Mouse (Mus musculus) spleen, adult 2 months (tissue): ENCODE data around the gene Olfr1197. TPM values are rescaled to one million over a fixed set of nuclear protein-coding genes. Genes with fewer than 3 reads are reported as not detected.

Source experiments
- DNase-seq, 2 experiments: peaks; one replicate each; pipeline versions ENCODE4 v3.0.0 to v3.0.0-alpha.2; 2012 to 2021; ENCODE audit warnings: low spot score in 2 of 2, low read depth in 1 of 2
- H3K27ac ChIP-seq: fragments of 200-500 bp; 2 replicates; pipeline ENCODE4 v1.5.1; 2012; ENCODE audit warnings: low read length, inconsistent platforms; ENCODE audit not compliant: insufficient read depth
- H3K27me3 ChIP-seq: fragments of 200-500 bp; 2 replicates; pipeline ENCODE4 v1.6.1; 2012; ENCODE audit warnings: mild to moderate bottlenecking, moderate library complexity, low read length, inconsistent platforms; ENCODE audit not compliant: control insufficient read depth, insufficient read depth
- H3K36me3 ChIP-seq: fragments of 200-500 bp; 2 replicates; pipeline ENCODE4 v1.6.1; 2012; ENCODE audit warnings: mild to moderate bottlenecking, low read length, inconsistent platforms; ENCODE audit not compliant: control insufficient read depth, insufficient read depth
- H3K4me1 ChIP-seq: fragments of 200-500 bp; 2 replicates; pipeline ENCODE4 v1.6.1; 2011; ENCODE audit warnings: inconsistent platforms; ENCODE audit not compliant: control insufficient read depth, insufficient read depth, insufficient read length
- H3K4me3 ChIP-seq: fragments of 200-500 bp; 2 replicates; pipeline ENCODE4 v1.5.1; 2011; ENCODE audit warnings: mild to moderate bottlenecking, inconsistent platforms; ENCODE audit not compliant: insufficient read depth, insufficient read length; ENCODE audit errors: extremely low read depth
- CTCF ChIP-seq: fragments of 200-500 bp; IDR thresholded peaks from 2 replicates; pipeline ENCODE4 v1.5.1; 2011; ENCODE audit warnings: mild to moderate bottlenecking, inconsistent platforms; ENCODE audit not compliant: insufficient read depth, insufficient read length, insufficient replicate concordance; ENCODE audit errors: extremely low read depth
- POLR2A ChIP-seq: fragments of 200-500 bp; IDR thresholded peaks from 2 replicates; pipeline ENCODE4 v1.6.1; 2011; ENCODE audit warnings: low read depth, low read length, inconsistent platforms
- WGBS: fragments of 180-500 bp; shearing (Covaris S2); methylation state at CpG from one replicate; pipeline ENCODE4 v1.1.7; 2018; 5-methylcytosine and 5-hydroxymethylcytosine counted together
- polyA plus RNA-seq: library from polyadenylated mRNA; depleted of rRNA; stranded (reverse); fragments of >200 nt; gene quantifications from 2 replicates; pipeline ENCODE4 v1.2.3, GENCODE M21; 2012; rRNA removed

The Olfr1197 gene
- polyA plus RNA-seq = not detected in 2 replicates

- no peak for DNase-seq
- Histone ChIP-seq H3K27me3 (no peaks in the 10 kb centered on the region), H3K36me3 (no peaks in the 10 kb centered on the region), H3K4me3 (no peak within 1 kb of the TSS), H3K4me1 (no peaks in the 10 kb centered on the region), H3K27ac (no peak within 1 kb of the TSS)
- TF ChIP-seq CTCF = no peak
- TF ChIP-seq POLR2A = no peak
- 85% methylated on average over 1 of the region's 1 CpGs for WGBS
Observed at GRCm38 (mm10) chr2:88732266-88732665, at the start of gene Olfr1197. Olfr1197 (minus strand) TSS chr2:88732366.

- H3K4me1 ChIP-seq = no peaks in the 10 kb centered on the region
- TF ChIP-seq CTCF = no peak
- TF ChIP-seq POLR2A = no peak
- H3K27me3 ChIP-seq = no peaks in the 10 kb centered on the region
- DNase-seq = no peak
- no peaks in the 10 kb centered on the region for H3K36me3 ChIP-seq
- 80% methylated on average over 2 of the region's 2 CpGs for WGBS
- H3K4me3 ChIP-seq = no peak within 1 kb of the TSS
- no peak within 1 kb of the TSS for H3K27ac ChIP-seq
Observed at GRCm38 (mm10) chr2:88770388-88770787, 38.2 kb upstream of the Olfr1197 start, which contains the start of gene Olfr1200. Olfr1200 (minus strand) TSS chr2:88770488.

GRCm38 (mm10) chr2:88760369-88760768 is 28.2 kb upstream of the Olfr1197 start, which contains the start of gene Olfr1199:
Olfr1199 (minus strand) TSS chr2:88760469.
- TF ChIP-seq POLR2A = no peak
- no peak for TF ChIP-seq CTCF
- DNase-seq = no peak
- H3K4me3 ChIP-seq = no peak within 1 kb of the TSS
- no peak within 1 kb of the TSS for H3K27ac ChIP-seq
- H3K27me3 ChIP-seq = no peaks in the 10 kb centered on the region
- H3K4me1 ChIP-seq = no peaks in the 10 kb centered on the region
- H3K36me3 ChIP-seq = no peaks in the 10 kb centered on the region
- 88% methylated on average over 2 of the region's 2 CpGs for WGBS

GRCm38 (mm10) chr2:88751270-88751669 is 19.1 kb upstream of the Olfr1197 start, which contains the start of gene Olfr1198:
Olfr1198 (minus strand) TSS chr2:88751370.
- 93% methylated on average over 2 of the region's 2 CpGs for WGBS
- Histone ChIP-seq H3K36me3 (no peaks in the 10 kb centered on the region), H3K27ac (no peak within 1 kb of the TSS), H3K27me3 (no peaks in the 10 kb centered on the region), H3K4me1 (no peaks in the 10 kb centered on the region), H3K4me3 (no peak within 1 kb of the TSS)
- TF ChIP-seq CTCF = no peak
- no peak for TF ChIP-seq POLR2A
- no peak for DNase-seq

GRCm38 (mm10) chr2:88743379-88743778 is 11.2 kb upstream of the Olfr1197 start:
- H3K36me3 ChIP-seq = no peaks in the 10 kb centered on the region
- 79% methylated on average over 3 of the region's 3 CpGs for WGBS

GRCm38 (mm10) chr2:88704497-88704896 is 27.7 kb downstream of the Olfr1197 start, which contains the start of gene Olfr1196:
Olfr1196 (minus strand) TSS chr2:88704597.
- DNase-seq = no peak
- Histone ChIP-seq H3K4me3 (no peak within 1 kb of the TSS), H3K27ac (no peak within 1 kb of the TSS), H3K27me3 (no peaks in the 10 kb centered on the region), H3K4me1 (no peaks in the 10 kb centered on the region), H3K36me3 (no peaks in the 10 kb centered on the region)
- 87% methylated on average over 2 of the region's 2 CpGs for WGBS
- TF ChIP-seq CTCF (no peak), POLR2A (no peak)

More at GRCm38 (mm10) chr2:88743379-88743778, 11.2 kb upstream of the Olfr1197 start:
- no peak overlapping the region for H3K4me3 ChIP-seq
- no peaks in the 10 kb centered on the region for H3K27me3 ChIP-seq
- no peak overlapping the region for H3K27ac ChIP-seq
- no peaks in the 10 kb centered on the region for H3K4me1 ChIP-seq
- no peak for DNase-seq
- no peak for TF ChIP-seq CTCF

- Histone ChIP-seq H3K4me3 (no peak within 1 kb of the TSS), H3K36me3 (no peaks in the 10 kb centered on the region), H3K27me3 (no peaks in the 10 kb centered on the region), H3K4me1 (no peaks in the 10 kb centered on the region), H3K27ac (no peak within 1 kb of the TSS)
- no peak for DNase-seq
- TF ChIP-seq CTCF (no peak), POLR2A (no peak)
Observed at GRCm38 (mm10) chr2:88689087-88689486, 43.1 kb downstream of the Olfr1197 start, which contains the start of gene Olfr1195. Olfr1195 (minus strand) TSS chr2:88689187.

Other genes with a start within 250 kb of the Olfr1197 start
- gene Olfr1184, start 248.8 kb downstream of the Olfr1197 start, polyA plus RNA-seq = not detected in 2 replicates
- gene Olfr1185-ps1, start 239.0 kb downstream of the Olfr1197 start, polyA plus RNA-seq = not detected in 2 replicates
- not detected in 2 replicates for gene Olfr1186, start 213.8 kb downstream of the Olfr1197 start, polyA plus RNA-seq
- gene Olfr1188, start 175.4 kb downstream of the Olfr1197 start, polyA plus RNA-seq = not detected in 2 replicates
- not detected in 2 replicates for gene Olfr1189, start 145.9 kb downstream of the Olfr1197 start, polyA plus RNA-seq
- gene Olfr1191-ps1, start 91.8 kb downstream of the Olfr1197 start, polyA plus RNA-seq = not detected in 2 replicates
- not detected in 2 replicates for gene Olfr1192-ps1, start 83.9 kb downstream of the Olfr1197 start, polyA plus RNA-seq
- gene Olfr1193, start 56.7 kb downstream of the Olfr1197 start, polyA plus RNA-seq = not detected in 2 replicates
- gene Olfr1195, start 43.2 kb downstream of the Olfr1197 start, polyA plus RNA-seq = not detected in 2 replicates
- not detected in 2 replicates for gene Olfr1196, start 27.8 kb downstream of the Olfr1197 start, polyA plus RNA-seq
- gene Olfr1198, start 19.0 kb upstream of the Olfr1197 start, polyA plus RNA-seq = not detected in 2 replicates
- gene Olfr1199, start 28.1 kb upstream of the Olfr1197 start, polyA plus RNA-seq = not detected in 2 replicates
- gene Olfr1200, start 38.1 kb upstream of the Olfr1197 start, polyA plus RNA-seq = not detected in 2 replicates
- not detected in 2 replicates for gene Olfr1201, start 60.7 kb upstream of the Olfr1197 start, polyA plus RNA-seq
- gene Olfr1202, start 82.1 kb upstream of the Olfr1197 start, polyA plus RNA-seq = not detected in 2 replicates
- gene Olfr1205, start 97.4 kb upstream of the Olfr1197 start, polyA plus RNA-seq = not detected in 2 replicates
- gene Olfr1204, start 116.9 kb upstream of the Olfr1197 start, polyA plus RNA-seq = not detected in 2 replicates
- not detected in 2 replicates for gene Olfr1206, start 130.9 kb upstream of the Olfr1197 start, polyA plus RNA-seq
- gene Olfr1208, start 169.9 kb upstream of the Olfr1197 start, polyA plus RNA-seq = not detected in 2 replicates
- not detected in 2 replicates for gene Olfr1209, start 182.8 kb upstream of the Olfr1197 start, polyA plus RNA-seq
- not detected in 2 replicates for gene Olfr1211, start 205.7 kb upstream of the Olfr1197 start, polyA plus RNA-seq
- gene Olfr1212, start 221.6 kb upstream of the Olfr1197 start, polyA plus RNA-seq = not detected in 2 replicates
- not detected in 2 replicates for gene Gm13762, start 247.9 kb upstream of the Olfr1197 start, polyA plus RNA-seq